Mouse (Mus musculus): ENCODE results near the gene Foxp1. TPM values are rescaled to one million over a fixed set of nuclear protein-coding genes. Genes with fewer than 3 reads are reported as not detected.

Gene Foxp1
- polyA plus RNA-seq, 1 experiment from 2014 or later: 70.4 TPM

DNA sequence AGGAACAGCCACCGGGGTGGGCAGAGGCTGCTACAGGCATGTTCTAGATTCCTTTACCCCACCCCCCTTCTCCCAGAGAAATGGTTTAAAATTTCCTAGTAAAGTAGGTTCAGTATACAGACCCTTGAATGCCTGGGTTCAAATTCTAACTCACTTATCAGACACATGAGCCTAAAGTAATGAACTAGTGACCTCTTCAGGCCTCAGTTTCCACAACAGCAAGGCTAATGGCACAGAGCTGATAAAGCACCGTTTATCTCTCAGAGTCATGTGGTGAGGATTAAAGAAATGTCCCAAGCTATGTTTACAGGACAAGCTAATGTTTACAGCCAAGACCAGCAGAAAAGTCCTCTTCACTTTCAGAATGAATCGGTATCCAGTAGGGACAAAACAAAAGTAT, 29.6 kb downstream of the Foxp1 start:
- no peak for ATAC-seq
- Histone ChIP-seq H3K4me1 (replicated peaks) (no peaks in the 10 kb centered on the region), H3K27ac (no peak overlapping the region), H3K36me3 (no peaks in the 10 kb centered on the region), H3K4me2 (replicated peaks) (no peak overlapping the region), H3K9ac (replicated peaks) (no peak overlapping the region), H3K4me3 (replicated peaks) (no peak overlapping the region), H3K27me3 (no peaks in the 10 kb centered on the region), H3K9me3 (no peaks in the 10 kb centered on the region)
- 55% methylated on average over 3 of the region's 3 CpGs for WGBS

GRCm38 (mm10) chr6:99491979-99492544, 30.5 kb downstream of the Foxp1 start:
- H3K4me2 ChIP-seq (replicated peaks): no peak overlapping the region
- 85% methylated on average over 6 of the region's 6 CpGs for WGBS
- H3K27me3 ChIP-seq: no peaks in the 10 kb centered on the region
- H3K36me3 ChIP-seq: no peaks in the 10 kb centered on the region
- no peak for ATAC-seq
- H3K9me3 ChIP-seq: no peaks in the 10 kb centered on the region
- no peak overlapping the region for H3K27ac ChIP-seq
- H3K4me3 ChIP-seq (replicated peaks): no peak overlapping the region
- no peaks in the 10 kb centered on the region for H3K4me1 ChIP-seq (replicated peaks)
- no peak overlapping the region for H3K9ac ChIP-seq (replicated peaks)

- Histone ChIP-seq H3K27me3 (no peaks in the 10 kb centered on the region), H3K27ac (no peak overlapping the region), H3K4me1 (replicated peaks) (peaks cover 1% of the 10 kb centered on the region), H3K9ac (replicated peaks) (no peak overlapping the region), H3K9me3 (no peaks in the 10 kb centered on the region), H3K36me3 (no peaks in the 10 kb centered on the region), H3K4me3 (replicated peaks) (no peak overlapping the region), H3K4me2 (replicated peaks) (no peak overlapping the region)
- no peak for ATAC-seq
- 92% methylated on average over 3 of the region's 3 CpGs for WGBS
Measured at GRCm38 (mm10) chr6:99491146-99491545, 31.4 kb downstream of the Foxp1 start.

GRCm38 (mm10) chr6:99489900-99490648, 32.4 kb downstream of the Foxp1 start:
- whole genome bisulfite sequencing: 65% methylated on average over 8 of the region's 8 CpGs

GRCm38 (mm10) chr6:99489423-99489822, 33.1 kb downstream of the Foxp1 start:
- no peak overlapping the region for H3K9ac ChIP-seq (replicated peaks)
- no peaks in the 10 kb centered on the region for H3K36me3 ChIP-seq
- no peak overlapping the region for H3K27ac ChIP-seq
- WGBS: 92% methylated on average over 10 of the region's 10 CpGs
- H3K4me1 ChIP-seq (replicated peaks): peaks cover 19% of the 10 kb centered on the region
- ATAC-seq: no peak
- no peaks in the 10 kb centered on the region for H3K9me3 ChIP-seq
- H3K27me3 ChIP-seq: no peaks in the 10 kb centered on the region
- no peak overlapping the region for H3K4me3 ChIP-seq (replicated peaks)
- H3K4me2 ChIP-seq (replicated peaks): no peak overlapping the region

More at GRCm38 (mm10) chr6:99489900-99490648, 32.4 kb downstream of the Foxp1 start:
- Histone ChIP-seq H3K4me3 (replicated peaks) (no peak overlapping the region), H3K9me3 (no peaks in the 10 kb centered on the region), H3K36me3 (no peaks in the 10 kb centered on the region), H3K4me2 (replicated peaks) (no peak overlapping the region), H3K27ac (no peak overlapping the region), H3K27me3 (no peaks in the 10 kb centered on the region), H3K4me1 (replicated peaks) (peaks cover 12% of the 10 kb centered on the region), H3K9ac (replicated peaks) (no peak overlapping the region)
- no peak for ATAC-seq

GRCm38 (mm10) chr6:99485884-99486640, 36.5 kb downstream of the Foxp1 start:
- H3K4me1 ChIP-seq (replicated peaks): peaks cover 23% of the 10 kb centered on the region
- no peaks in the 10 kb centered on the region for H3K36me3 ChIP-seq
- H3K4me3 ChIP-seq (replicated peaks): no peak overlapping the region
- no peaks in the 10 kb centered on the region for H3K9me3 ChIP-seq
- H3K4me2 ChIP-seq (replicated peaks): no peak overlapping the region
- ATAC-seq: no peak; the same call in 1 of the 2 replicates
- H3K27ac ChIP-seq: peak overlapping the region; percentile 65; the same call in 1 of the 2 replicates
- H3K27me3 ChIP-seq: no peaks in the 10 kb centered on the region
- WGBS: 72% methylated on average over 12 of the region's 12 CpGs
- no peak overlapping the region for H3K9ac ChIP-seq (replicated peaks)

GRCm38 (mm10) chr6:99485217-99485883, 37.2 kb downstream of the Foxp1 start:
- WGBS: 38% methylated on average over 20 of the region's 20 CpGs
- Histone ChIP-seq H3K27ac (peak overlapping the region; percentile 83), H3K4me3 (replicated peaks) (no peak overlapping the region; the same call in 1 of the 2 replicates), H3K4me1 (replicated peaks) (peaks cover 23% of the 10 kb centered on the region), H3K4me2 (replicated peaks) (peak overlapping the region; percentile 42), H3K9ac (replicated peaks) (peak overlapping the region; percentile 39; the same call in 1 of the 2 replicates), H3K9me3 (no peaks in the 10 kb centered on the region), H3K36me3 (no peaks in the 10 kb centered on the region), H3K27me3 (no peaks in the 10 kb centered on the region)
- peak; percentile 94 for ATAC-seq

DNA sequence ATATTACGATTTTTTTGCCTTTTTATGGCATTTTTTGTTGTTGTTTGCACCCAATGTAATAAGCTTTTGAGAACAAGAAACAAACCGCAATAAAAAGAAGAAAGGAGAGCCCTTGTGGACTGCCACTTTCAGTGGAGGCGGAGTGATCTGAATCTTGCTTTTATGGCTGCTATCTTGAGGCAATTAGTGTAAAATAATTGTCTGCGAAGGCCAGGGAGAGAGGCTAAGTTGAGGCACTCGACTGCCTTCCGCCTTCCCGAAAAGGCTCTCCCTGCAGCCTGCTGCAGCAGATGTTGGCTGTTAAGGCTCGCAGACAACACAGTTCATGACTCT, 37.7 kb downstream of the Foxp1 start:
- no peaks in the 10 kb centered on the region for H3K36me3 ChIP-seq
- H3K4me2 ChIP-seq (replicated peaks): peak overlapping the region; percentile 42
- ATAC-seq: no peak
- no peak overlapping the region; the same call in 1 of the 2 replicates for H3K4me3 ChIP-seq (replicated peaks)
- no peaks in the 10 kb centered on the region for H3K9me3 ChIP-seq
- no peaks in the 10 kb centered on the region for H3K27me3 ChIP-seq
- H3K27ac ChIP-seq: peak overlapping the region; percentile 83
- 57% methylated on average over 8 of the region's 8 CpGs for WGBS
- peaks cover 23% of the 10 kb centered on the region for H3K4me1 ChIP-seq (replicated peaks)
- H3K9ac ChIP-seq (replicated peaks): peak overlapping the region; percentile 39; the same call in 1 of the 2 replicates

DNA sequence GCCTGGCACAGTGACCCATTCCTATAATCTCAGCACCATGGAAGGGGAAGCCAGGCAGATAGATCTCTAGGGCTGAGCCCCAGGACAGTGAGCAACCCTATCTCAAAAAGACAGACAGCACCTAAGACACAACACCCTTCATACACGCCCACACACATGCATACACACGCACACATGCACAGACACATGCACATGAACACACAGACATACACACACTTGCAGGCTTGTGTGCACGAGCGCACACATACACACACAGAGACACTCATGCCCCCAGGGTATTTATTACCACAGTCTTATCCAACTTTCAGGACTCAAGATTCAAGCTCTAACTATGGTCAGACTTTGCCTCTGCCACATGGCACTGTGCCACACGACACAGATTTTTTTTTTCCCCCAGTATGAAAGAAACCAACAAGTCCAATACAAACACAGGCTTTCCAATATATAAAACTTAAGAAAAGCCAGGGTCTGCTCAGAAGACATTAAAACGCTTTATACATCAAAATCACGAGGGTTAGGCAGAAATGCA, 38.3 kb downstream of the Foxp1 start:
- 89% methylated on average over 7 of the region's 7 CpGs for WGBS
- Histone ChIP-seq H3K9me3 (no peaks in the 10 kb centered on the region), H3K4me3 (replicated peaks) (no peak overlapping the region), H3K4me1 (replicated peaks) (peaks cover 23% of the 10 kb centered on the region), H3K4me2 (replicated peaks) (no peak overlapping the region), H3K27me3 (no peaks in the 10 kb centered on the region), H3K9ac (replicated peaks) (no peak overlapping the region), H3K36me3 (no peaks in the 10 kb centered on the region), H3K27ac (no peak overlapping the region)
- no peak for ATAC-seq

- Histone ChIP-seq H3K4me2 (replicated peaks) (no peak overlapping the region), H3K4me3 (replicated peaks) (no peak overlapping the region), H3K4me1 (replicated peaks) (peaks cover 23% of the 10 kb centered on the region), H3K36me3 (no peaks in the 10 kb centered on the region), H3K9me3 (no peaks in the 10 kb centered on the region), H3K9ac (replicated peaks) (no peak overlapping the region), H3K27ac (no peak overlapping the region), H3K27me3 (no peaks in the 10 kb centered on the region)
- WGBS: 88% methylated on average over 10 of the region's 10 CpGs
- no peak for ATAC-seq
Measured at GRCm38 (mm10) chr6:99483556-99483955, 39.0 kb downstream of the Foxp1 start.

DNA sequence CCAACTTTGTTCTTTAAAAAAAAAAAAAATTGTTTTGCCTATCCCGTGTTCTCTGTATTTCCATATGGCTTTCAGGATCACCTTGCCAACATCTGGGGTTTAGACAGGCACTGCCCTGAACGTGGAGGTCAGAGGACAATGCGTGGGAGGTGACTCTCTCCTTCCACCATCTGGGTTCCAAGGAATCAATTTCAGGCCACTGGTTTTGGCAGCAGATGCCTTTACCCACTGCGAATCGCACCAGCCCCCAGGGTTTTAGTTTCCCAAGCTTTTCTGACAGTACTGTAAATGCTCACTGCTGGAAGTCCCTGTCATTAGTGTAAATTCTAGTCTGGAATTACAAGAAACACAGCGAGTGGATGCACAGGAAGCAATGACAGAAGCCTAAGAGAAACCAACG, 41.0 kb downstream of the Foxp1 start:
- H3K27me3 ChIP-seq: no peaks in the 10 kb centered on the region

More for the DNA sequence above, 41.0 kb downstream of the Foxp1 start:
- Histone ChIP-seq H3K9ac (replicated peaks) (no peak overlapping the region), H3K4me2 (replicated peaks) (no peak overlapping the region), H3K36me3 (no peaks in the 10 kb centered on the region), H3K4me1 (replicated peaks) (peaks cover 23% of the 10 kb centered on the region), H3K27ac (no peak overlapping the region), H3K4me3 (replicated peaks) (no peak overlapping the region), H3K9me3 (no peaks in the 10 kb centered on the region)
- no peak for ATAC-seq
- WGBS: 82% methylated on average over 7 of the region's 7 CpGs
